Mouse (Mus musculus): ENCODE measurements around the gene Asf1b. TPM values are rescaled to one million over a fixed set of nuclear protein-coding genes. Genes with fewer than 3 reads are reported as not detected.

The Asf1b gene
- 9.7 and 10.7 TPM in 2 replicates for total RNA-seq (2021)
- long read RNA-seq, experiment 1, transcript Asf1b-201 (4 exons, 1,788 nt), result major isoform, 32 of 32 reads
- long read RNA-seq, experiment 1, partial matches to known transcripts, result 0 of 32 reads
- long read RNA-seq, experiment 1, other reads (novel, unspliced or antisense), result 0 of 32 reads
- long read RNA-seq, experiment 2, transcript Asf1b-201 (4 exons, 1,788 nt), result major isoform, 22 of 25 reads
- long read RNA-seq, experiment 2, partial matches to known transcripts, result 1 of 25 reads
- long read RNA-seq, experiment 2, other reads (novel, unspliced or antisense), result 2 of 25 reads

- peak; percentile 99 for DNase-seq
Measured at GRCm38 (mm10) chr8:83955106-83955957, at the start of gene Asf1b, which contains the start of gene Gm10644. Gene Asf1b (plus strand): TSS chr8:83955507. Gene Gm10644 (minus strand): TSS chr8:83955205.

GRCm38 (mm10) chr8:83908583-83908982 lies 46.7 kb upstream of the Asf1b start:
- no peak for DNase-seq

GRCm38 (mm10) chr8:83909311-83909710 lies 46.0 kb upstream of the Asf1b start:
- no peak for DNase-seq

GRCm38 (mm10) chr8:83911809-83912731 lies 43.2 kb upstream of the Asf1b start:
- no peak for DNase-seq

- DNase-seq, result no peak
Measured at GRCm38 (mm10) chr8:83914232-83914631, 41.1 kb upstream of the Asf1b start.

GRCm38 (mm10) chr8:83914860-83915259 lies 40.4 kb upstream of the Asf1b start:
- DNase-seq, result peak; percentile 52

- no peak for DNase-seq
Measured at GRCm38 (mm10) chr8:83916015-83916414, 39.3 kb upstream of the Asf1b start.

GRCm38 (mm10) chr8:83917566-83917965 lies 37.7 kb upstream of the Asf1b start:
- peak; percentile 67 for DNase-seq

- DNase-seq, result peak; percentile 90
Measured at GRCm38 (mm10) chr8:83921558-83921957, 33.7 kb upstream of the Asf1b start.

- no peak for DNase-seq
Measured at GRCm38 (mm10) chr8:83922727-83923126, 32.6 kb upstream of the Asf1b start.

- no peak for DNase-seq
Measured at GRCm38 (mm10) chr8:83924585-83924984, 30.7 kb upstream of the Asf1b start.

GRCm38 (mm10) chr8:83926266-83926665 lies 29.0 kb upstream of the Asf1b start:
- peak; percentile 87 for DNase-seq

- no peak for DNase-seq
Measured at GRCm38 (mm10) chr8:83934222-83934621, 21.1 kb upstream of the Asf1b start.

GRCm38 (mm10) chr8:83934994-83935393 lies 20.3 kb upstream of the Asf1b start:
- peak; percentile 56 for DNase-seq

GRCm38 (mm10) chr8:83935435-83935834 lies 19.9 kb upstream of the Asf1b start:
- DNase-seq, result no peak

GRCm38 (mm10) chr8:83937645-83938044 lies 17.7 kb upstream of the Asf1b start:
- DNase-seq, result no peak

GRCm38 (mm10) chr8:83938330-83938729 lies 17.0 kb upstream of the Asf1b start:
- no peak for DNase-seq

- peak; percentile 62 for DNase-seq
Measured at GRCm38 (mm10) chr8:83941066-83941677, 14.1 kb upstream of the Asf1b start.

- no peak for DNase-seq
Measured at GRCm38 (mm10) chr8:83942446-83942845, 12.9 kb upstream of the Asf1b start.

- no peak for DNase-seq
Measured at GRCm38 (mm10) chr8:83945540-83945939, 9.8 kb upstream of the Asf1b start.

GRCm38 (mm10) chr8:83954749-83955105 lies 580 bp upstream of the Asf1b start:
- no peak for DNase-seq

GRCm38 (mm10) chr8:83955958-83956218 lies 581 bp downstream of the Asf1b start:
- DNase-seq, result no peak

All from adrenal gland, postnatal 14 days (tissue).